Mouse (Mus musculus): Measurements from ENCODE around the gene Cd79b.

GRCm38 (mm10) chr11:106350853-106351252 is 36.3 kb upstream of the Cd79b start:
- TF ChIP-seq CTCF (IDR thresholded peaks at IDR 0.05; ENCODE audit: insufficient read depth, low read length) (no peak), POLR2A (IDR thresholded peaks at IDR 0.05; ENCODE audit: borderline replicate concordance, extremely low read depth, low read depth, low read length) (no peak)

All from lung, adult 2 months (tissue).